In genomic region chr17:24886134-24886931, GRCm38 (mm10) we compare ENCODE assay signal across 7 mouse cellular contexts. TPM values are rescaled to one million over a fixed set of nuclear protein-coding genes. Genes with fewer than 3 reads are reported as not detected.
DNase-seq lines count a peak whose midpoint lies in the region; ATAC-seq lines count a peak whose summit lies in the region.

Nubp2 (minus strand) TSS chr17:24886349.
Spsb3 (plus strand) TSS chr17:24886643.

- no peaks in the 10 kb centered on the region for H3K9me3 ChIP-seq in embryonic facial prominence, embryonic 11.5 days (replicated peaks; ENCODE audit: control insufficient read depth, low read length)
- no peaks in the 10 kb centered on the region for H3K9me3 ChIP-seq in limb, embryonic 10.5 days (replicated peaks)
- no peaks in the 10 kb centered on the region for H3K9me3 ChIP-seq in midbrain, embryonic 13.5 days

- 0 out of 2 replicates have a peak within 1 kb of the TSS, but pooled peaks have one; percentile 35 for H3K27ac ChIP-seq in embryonic facial prominence, embryonic 11.5 days (replicated peaks; ENCODE audit: low read depth, low read length)
- H3K27ac ChIP-seq in limb, embryonic 10.5 days = peak within 1 kb of the TSS; percentile 82
- peak within 1 kb of the TSS; percentile 81 for H3K27ac ChIP-seq in midbrain, embryonic 13.5 days

- H3K4me3 ChIP-seq in embryonic facial prominence, embryonic 11.5 days (ENCODE audit: low read depth, low read length) = peak within 1 kb of the TSS; percentile 87
- peak within 1 kb of the TSS; percentile 89 for H3K4me3 ChIP-seq in limb, embryonic 10.5 days
- H3K4me3 ChIP-seq in midbrain, embryonic 13.5 days (replicated peaks) = peak within 1 kb of the TSS; percentile 87

- no peaks in the 10 kb centered on the region; the same call in 1 of the 2 replicates for H3K36me3 ChIP-seq in embryonic facial prominence, embryonic 11.5 days (replicated peaks; ENCODE audit: control insufficient read depth, insufficient read depth, low read depth, low read length)
- H3K36me3 ChIP-seq in limb, embryonic 10.5 days = peaks cover 55% of the 10 kb centered on the region
- H3K36me3 ChIP-seq in midbrain, embryonic 13.5 days = peaks cover 50% of the 10 kb centered on the region

- H3K4me2 ChIP-seq in embryonic facial prominence, embryonic 11.5 days (ENCODE audit: low read depth, low read length) = peak within 1 kb of the TSS; percentile 87
- H3K4me2 ChIP-seq in midbrain, embryonic 13.5 days (replicated peaks) = peak within 1 kb of the TSS; percentile 92

- H3K4me1 ChIP-seq in embryonic facial prominence, embryonic 11.5 days (ENCODE audit: control insufficient read depth, insufficient read depth, low read length) = no peaks in the 10 kb centered on the region; the same call in none of the 2 replicates
- peaks cover 24% of the 10 kb centered on the region for H3K4me1 ChIP-seq in limb, embryonic 10.5 days
- peaks cover 32% of the 10 kb centered on the region for H3K4me1 ChIP-seq in midbrain, embryonic 13.5 days (replicated peaks)

- ATAC-seq in embryonic facial prominence, embryonic 11.5 days (replicated peaks; ENCODE audit: insufficient number of reproducible peaks, low FRiP score, low TSS enrichment, low read depth) = peak; percentile 93
- peak; percentile 85 for ATAC-seq in granulocyte monocyte progenitor cell, adult 5-6 weeks (replicated peaks; ENCODE audit: poor library complexity, severe bottlenecking)
- ATAC-seq in midbrain, embryonic 13.5 days = peak; percentile 97

- no peaks in the 10 kb centered on the region for H3K27me3 ChIP-seq in embryonic facial prominence, embryonic 11.5 days (ENCODE audit: control insufficient read depth, insufficient read depth, low read length)
- no peaks in the 10 kb centered on the region for H3K27me3 ChIP-seq in limb, embryonic 10.5 days (ENCODE audit: low read depth, poor library complexity, severe bottlenecking)
- no peaks in the 10 kb centered on the region for H3K27me3 ChIP-seq in midbrain, embryonic 13.5 days

- DNase-seq in adrenal gland, postnatal 14 days = peak; percentile 99
- DNase-seq in embryonic facial prominence, embryonic 11.5 days (ENCODE audit: low spot score) = peak; percentile 99
- DNase-seq in kidney, adult 11 months = peak; percentile 100
- DNase-seq in limb, embryonic 10.5 days (ENCODE audit: low spot score) = peak; percentile 96
- DNase-seq in spleen, adult 12 weeks (ENCODE audit: low spot score) = peak; percentile 93

- WGBS in embryonic facial prominence, embryonic 11.5 days = under 1% methylated on average over 69 of the region's 69 CpGs
- under 1% methylated on average over 69 of the region's 69 CpGs for WGBS in limb, embryonic 10.5 days
- WGBS in midbrain, embryonic 13.5 days = under 1% methylated on average over 69 of the region's 69 CpGs

- H3K9ac ChIP-seq in embryonic facial prominence, embryonic 11.5 days (replicated peaks; ENCODE audit: low read length) = peak within 1 kb of the TSS; percentile 78
- H3K9ac ChIP-seq in midbrain, embryonic 13.5 days (replicated peaks) = peak within 1 kb of the TSS; percentile 92

RNA-seq across cellular contexts. Expression of gene Nubp2, which starts in this region (rescaled TPM):
- total RNA-seq in adrenal gland, postnatal 14 days (2021) = 39.5 and 48.8 TPM in 2 replicates
- 61.0 and 63.9 TPM in 2 replicates for polyA plus RNA-seq in embryonic facial prominence, embryonic 11.5 days (2014; fragmentation: Nextera tagmentation; extraction: Ambion mirVana)
- total RNA-seq in granulocyte monocyte progenitor cell, adult 5-6 weeks (2014; fragmentation: Nextera tagmentation) = 103 and 108 TPM in 2 replicates
- total RNA-seq in granulocyte monocyte progenitor cell, adult 5-6 weeks (2017) = 42.8 and 48.2 TPM in 2 replicates
- polyA plus RNA-seq in limb, embryonic 10.5 days (2016; fragmentation: Nextera tagmentation; extraction: Ambion mirVana) = 72.7 and 79.7 TPM in 2 replicates
- 68.2 and 75.3 TPM in 2 replicates for polyA plus RNA-seq in midbrain, embryonic 13.5 days (2015; fragmentation: Nextera tagmentation; extraction: Ambion mirVana)

RNA-seq across cellular contexts. Expression of gene Spsb3, which starts in this region (rescaled TPM):
- total RNA-seq in adrenal gland, postnatal 14 days (2021) = 30.2 and 34.6 TPM in 2 replicates
- polyA plus RNA-seq in embryonic facial prominence, embryonic 11.5 days (2014; fragmentation: Nextera tagmentation; extraction: Ambion mirVana) = 34.8 and 39.8 TPM in 2 replicates
- total RNA-seq in granulocyte monocyte progenitor cell, adult 5-6 weeks (2014; fragmentation: Nextera tagmentation) = 15.7 and 29.3 TPM in 2 replicates
- total RNA-seq in granulocyte monocyte progenitor cell, adult 5-6 weeks (2017) = 10.4 and 15.8 TPM in 2 replicates
- 48.0 and 50.8 TPM in 2 replicates for polyA plus RNA-seq in limb, embryonic 10.5 days (2016; fragmentation: Nextera tagmentation; extraction: Ambion mirVana)
- polyA plus RNA-seq in midbrain, embryonic 13.5 days (2015; fragmentation: Nextera tagmentation; extraction: Ambion mirVana) = 71.7 and 74.7 TPM in 2 replicates

Comparison
In these comparisons a context has a peak if more than half of its experiments do, and no peak if none do; other contexts are left out.
1. Peak in every context shown above with its lines: DNase-seq, ATAC-seq, H3K4me3 ChIP-seq and H3K27ac ChIP-seq.